Mouse (Mus musculus) brain, adult 2 months (tissue): ENCODE measurements at regions not wholly inside any gene's neighbourhood (a gene's known extent, or its start where the extent isn't known, plus 50 kb on each side); places are given as distances from the start of the nearest gene placed in this dataset.

Source experiments
- DNase-seq: peaks from one replicate; pipeline ENCODE4 v3.0.0; 2011; ENCODE audit warnings: low read depth, low spot score

- no peak for DNase-seq
Observed at GRCm38 (mm10) chr14:110276192-110276591, 478.8 kb downstream of the Slitrk6 start.

GRCm38 (mm10) chr14:110271270-110271669, 483.7 kb downstream of the Slitrk6 start:
- DNase-seq = peak; percentile 3

GRCm38 (mm10) chr14:110244466-110244865, 510.5 kb downstream of the Slitrk6 start:
- peak; percentile 24 for DNase-seq

GRCm38 (mm10) chr14:110243549-110243948, 511.4 kb downstream of the Slitrk6 start:
- DNase-seq = no peak

GRCm38 (mm10) chr14:110238800-110239199, 516.1 kb downstream of the Slitrk6 start:
- DNase-seq = no peak

GRCm38 (mm10) chr14:110224678-110225446, 530.1 kb downstream of the Slitrk6 start:
- DNase-seq = peak; percentile 23

- peak; percentile 8 for DNase-seq
Observed at GRCm38 (mm10) chr14:110190987-110191607, 563.9 kb downstream of the Slitrk6 start.

- peak; percentile 8 for DNase-seq
Observed at GRCm38 (mm10) chr14:110190471-110190870, 564.5 kb downstream of the Slitrk6 start.

- DNase-seq = no peak
Observed at GRCm38 (mm10) chr14:110179166-110179565, 575.8 kb downstream of the Slitrk6 start.

GRCm38 (mm10) chr14:110171162-110172117, 583.5 kb downstream of the Slitrk6 start:
- no peak for DNase-seq

- DNase-seq = no peak
Observed at GRCm38 (mm10) chr14:110168632-110169031, 586.3 kb downstream of the Slitrk6 start.

GRCm38 (mm10) chr14:110128265-110128664, 626.7 kb downstream of the Slitrk6 start:
- peak; percentile 63 for DNase-seq

- no peak for DNase-seq
Observed at GRCm38 (mm10) chr14:110125936-110126710, 628.8 kb downstream of the Slitrk6 start.

- DNase-seq = no peak
Observed at GRCm38 (mm10) chr14:110122710-110123109, 632.2 kb downstream of the Slitrk6 start.

GRCm38 (mm10) chr14:110115578-110115977, 639.4 kb downstream of the Slitrk6 start:
- DNase-seq = no peak

- no peak for DNase-seq
Observed at GRCm38 (mm10) chr14:110100852-110101251, 654.1 kb downstream of the Slitrk6 start.

- no peak for DNase-seq
Observed at GRCm38 (mm10) chr14:110078351-110078750, 676.6 kb downstream of the Slitrk6 start.

GRCm38 (mm10) chr14:110047748-110048147, 707.2 kb downstream of the Slitrk6 start:
- peak; percentile 9 for DNase-seq

GRCm38 (mm10) chr14:110043211-110043610, 711.7 kb downstream of the Slitrk6 start:
- peak; percentile 0 for DNase-seq

- no peak for DNase-seq
Observed at GRCm38 (mm10) chr14:110021812-110022211, 733.1 kb downstream of the Slitrk6 start.

GRCm38 (mm10) chr14:110015126-110015525, 739.8 kb downstream of the Slitrk6 start:
- peak; percentile 29 for DNase-seq
